Mouse (Mus musculus): ENCODE results near the gene Casc3.
A peak's percentile ranks its signal among the peaks of the same experiment; 100 is the strongest.

Casc3 gene

GRCm38 (mm10) chr11:98804605-98805004, at the start of gene Casc3:
Gene Casc3 (plus strand): TSS chr11:98804905.
- DNase-seq: no peak

- no peak for DNase-seq
Measured at GRCm38 (mm10) chr11:98755726-98756380, 48.9 kb upstream of the Casc3 start.

DNA sequence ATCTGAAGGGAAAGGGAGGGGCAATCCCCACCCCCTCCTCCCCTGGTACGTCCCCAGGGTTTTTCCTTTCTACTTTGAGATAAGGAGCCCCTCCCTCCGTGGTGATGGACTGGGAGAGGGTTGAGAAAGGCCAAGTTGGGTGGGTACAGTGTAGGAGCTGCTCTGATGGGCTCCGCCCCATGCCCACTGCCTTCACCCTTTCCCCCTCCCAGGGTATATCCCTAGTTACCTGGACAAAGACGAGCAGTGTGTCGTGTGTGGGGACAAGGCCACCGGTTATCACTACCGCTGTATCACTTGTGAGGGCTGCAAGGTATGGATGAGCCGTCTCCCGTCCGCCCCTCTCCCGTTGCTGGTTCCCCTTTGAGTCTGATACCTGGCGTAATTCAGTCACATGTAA, 48.0 kb upstream of the Casc3 start:
- DNase-seq: no peak

DNA sequence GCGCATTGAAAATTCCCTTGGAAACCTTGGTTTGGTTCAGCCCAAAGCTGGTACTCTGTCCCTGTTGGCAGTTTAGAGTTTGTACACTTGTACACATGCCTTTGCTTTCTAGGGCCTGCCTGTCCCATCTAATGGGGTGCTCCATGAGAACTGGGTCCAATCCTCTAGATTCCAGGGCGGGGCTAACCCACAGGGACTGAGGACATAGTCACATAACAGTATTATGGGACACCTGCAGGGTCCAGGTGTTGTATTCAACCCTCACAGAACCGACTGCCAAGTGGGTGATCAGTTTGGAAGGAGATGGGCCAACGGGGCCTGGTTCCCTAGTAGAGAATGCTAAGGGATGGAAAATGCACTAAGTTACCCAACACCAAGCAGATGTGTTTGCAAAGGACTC, 42.8 kb upstream of the Casc3 start:
- no peak for DNase-seq

- DNase-seq: no peak
Measured at GRCm38 (mm10) chr11:98762756-98763501, 41.8 kb upstream of the Casc3 start.

GRCm38 (mm10) chr11:98763502-98763861, 41.2 kb upstream of the Casc3 start:
- DNase-seq: no peak

DNA sequence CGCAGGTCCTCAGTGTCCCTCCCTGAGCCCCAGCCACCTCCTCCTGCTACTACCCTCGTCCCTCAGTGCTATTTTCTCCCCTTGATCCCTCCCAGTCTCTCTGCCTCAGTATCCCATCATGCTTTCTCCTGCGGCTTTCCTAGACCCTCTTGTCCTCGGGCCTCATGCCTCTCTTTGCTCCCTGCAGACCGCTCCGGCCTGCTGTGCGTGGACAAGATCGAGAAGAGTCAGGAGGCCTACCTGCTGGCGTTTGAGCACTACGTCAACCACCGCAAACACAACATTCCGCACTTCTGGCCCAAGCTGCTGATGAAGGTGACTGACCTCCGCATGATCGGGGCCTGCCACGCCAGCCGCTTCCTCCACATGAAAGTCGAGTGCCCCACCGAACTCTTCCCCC, 40.6 kb upstream of the Casc3 start:
- DNase-seq: no peak

GRCm38 (mm10) chr11:98764746-98765145, 40.0 kb upstream of the Casc3 start:
- no peak for DNase-seq

- DNase-seq: no peak
Measured at GRCm38 (mm10) chr11:98765421-98766309, 39.0 kb upstream of the Casc3 start.

DNA sequence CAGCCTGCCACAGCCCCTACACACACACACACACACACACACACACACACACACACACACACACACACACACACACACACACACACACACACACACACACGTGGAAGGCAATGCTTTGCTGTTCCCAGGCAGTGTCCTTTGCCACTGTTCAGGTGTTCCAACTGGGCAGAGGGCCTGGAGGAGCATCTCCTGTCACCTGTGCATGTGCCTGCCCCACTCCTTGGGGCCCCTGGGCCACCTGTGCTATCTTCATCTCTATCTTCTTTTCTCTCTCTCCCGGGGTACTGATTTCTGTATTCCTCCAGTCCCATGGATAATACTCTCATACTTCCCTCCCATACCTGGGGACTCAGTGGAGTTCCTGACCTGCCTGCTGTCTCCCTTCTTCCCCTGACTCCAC, 38.4 kb upstream of the Casc3 start:
- DNase-seq: no peak

GRCm38 (mm10) chr11:98766816-98767215, 37.9 kb upstream of the Casc3 start:
- DNase-seq: no peak

DNA sequence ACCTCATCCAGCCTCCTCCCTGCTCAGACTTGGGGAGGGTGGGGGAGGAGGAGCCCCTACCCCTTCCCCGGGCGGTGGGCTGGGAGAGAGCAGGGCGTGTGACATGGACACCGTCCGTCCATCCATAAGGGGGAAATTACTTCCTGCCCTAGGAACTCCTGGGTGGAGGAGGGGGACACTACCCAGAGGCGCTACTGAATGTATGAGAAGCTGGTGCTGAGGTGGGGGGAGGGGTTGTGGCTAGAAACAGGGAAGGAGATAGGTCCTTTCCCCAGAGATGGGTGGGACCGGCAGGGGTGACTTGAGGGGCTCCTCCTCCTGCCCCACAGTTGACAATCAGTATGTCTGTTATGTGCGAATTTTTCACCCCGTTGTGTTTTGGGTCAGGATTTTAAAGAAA, 37.4 kb upstream of the Casc3 start:
- peak in 1 of 2 experiments; percentile 42 for DNase-seq

DNA sequence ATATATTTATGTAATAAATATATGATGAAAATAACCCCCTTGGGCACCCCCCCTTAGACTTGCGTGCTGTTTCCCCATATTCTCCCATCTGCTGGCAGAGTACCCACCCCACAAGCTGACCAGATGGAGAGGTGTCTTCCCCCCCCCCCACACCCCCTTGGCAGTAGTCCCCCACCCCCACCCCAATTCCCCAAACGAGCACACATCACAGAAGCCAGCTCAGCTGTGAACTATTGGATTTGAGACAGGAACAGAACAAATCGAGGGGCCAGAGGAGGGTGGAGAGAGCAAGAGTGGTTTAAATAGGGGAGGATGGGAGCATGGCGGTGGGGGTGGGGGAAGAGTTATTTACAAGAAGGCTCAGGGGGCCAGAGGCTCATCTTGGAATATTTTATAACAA, 37.0 kb upstream of the Casc3 start:
- no peak for DNase-seq

DNA sequence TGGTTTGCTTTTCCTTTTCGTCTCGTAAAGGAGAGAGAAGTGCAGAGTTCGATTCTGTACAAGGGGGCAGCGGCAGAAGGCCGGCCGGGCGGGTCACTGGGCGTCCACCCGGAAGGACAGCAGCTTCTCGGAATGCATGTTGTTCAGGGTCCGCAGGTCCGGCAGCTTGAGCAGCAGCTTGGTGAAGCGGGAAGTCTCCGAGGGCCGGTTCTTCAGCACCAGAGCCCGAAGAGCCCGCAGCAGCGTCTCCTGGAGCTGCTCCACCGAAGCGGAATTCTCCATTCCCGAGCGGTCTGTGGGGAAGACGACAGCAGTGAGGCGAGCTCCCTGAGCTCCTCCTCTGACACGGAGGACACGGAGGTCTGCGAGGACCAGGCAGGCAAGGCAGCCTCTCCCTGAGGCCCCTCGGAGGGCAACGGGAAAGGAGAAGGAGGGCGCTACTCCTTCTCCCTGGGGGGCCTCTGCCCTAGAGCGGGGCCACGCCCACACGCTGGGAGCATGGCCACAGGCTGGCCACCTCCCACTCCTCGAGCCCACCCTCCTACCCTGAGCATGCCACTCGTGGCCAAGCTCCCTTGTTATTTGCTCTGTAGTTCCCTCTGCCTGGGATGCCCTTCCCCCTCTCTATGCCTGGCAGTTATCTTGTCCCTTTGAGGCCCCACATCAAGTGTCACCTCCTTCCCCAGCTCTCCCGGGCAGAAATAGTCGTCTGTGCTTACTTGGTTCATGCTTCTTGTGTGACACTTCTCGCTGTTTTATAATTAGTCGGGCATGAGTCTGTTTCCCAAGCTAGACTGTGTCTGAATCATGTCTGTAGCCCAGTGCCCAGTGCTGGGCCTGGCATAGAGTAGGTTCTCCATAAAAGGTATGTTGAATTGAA, 36.3 kb upstream of the Casc3 start:
- DNase-seq: no peak

DNA sequence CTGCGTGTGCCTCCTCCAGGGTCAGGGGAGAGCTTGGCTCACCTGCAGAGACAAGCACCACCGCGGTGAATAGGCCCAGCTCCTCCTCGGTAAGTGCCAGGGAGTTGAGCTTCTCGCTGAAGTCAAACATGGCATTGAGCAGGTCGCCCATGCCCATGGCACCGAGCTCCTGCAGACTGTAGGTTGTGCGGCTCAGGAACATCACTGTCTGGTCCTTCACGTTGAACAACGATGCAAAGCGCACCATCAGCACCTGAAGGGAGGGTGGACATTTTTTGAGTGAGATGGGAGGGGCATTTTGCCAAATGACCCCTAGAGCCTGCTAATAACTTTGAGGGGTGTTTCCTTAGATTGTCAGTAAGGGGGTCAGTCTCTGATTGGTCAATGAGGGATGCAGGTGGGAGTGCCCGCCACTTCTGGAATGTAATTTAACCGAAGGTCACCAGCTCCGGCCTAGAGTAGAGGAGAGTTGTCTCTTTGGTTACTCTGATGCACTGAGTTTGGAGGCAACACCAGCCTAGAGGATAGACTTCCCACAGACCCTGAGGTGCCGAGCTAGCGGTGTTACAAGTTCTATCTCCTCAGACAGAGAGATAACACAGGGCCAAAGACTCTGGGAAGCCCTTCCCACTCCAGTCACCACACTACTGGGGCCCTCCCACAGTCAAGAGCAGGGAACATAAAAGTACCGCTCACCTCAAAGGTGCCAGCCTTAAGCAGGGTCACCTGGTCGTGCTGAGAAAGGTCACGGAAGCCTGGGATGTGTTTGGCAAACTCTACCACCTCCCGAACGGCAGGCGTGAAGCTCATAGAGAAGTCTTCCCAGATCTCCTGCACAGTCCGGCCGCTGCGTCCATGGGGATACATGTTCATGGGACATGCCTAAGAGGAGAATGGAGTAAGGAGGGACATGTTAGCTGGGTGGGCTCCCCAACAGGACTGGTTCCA, 35.4 kb upstream of the Casc3 start:
- no peak for DNase-seq

- DNase-seq: peak; percentile 52 to 55
Measured at GRCm38 (mm10) chr11:98770096-98770975, 34.4 kb upstream of the Casc3 start.

DNA sequence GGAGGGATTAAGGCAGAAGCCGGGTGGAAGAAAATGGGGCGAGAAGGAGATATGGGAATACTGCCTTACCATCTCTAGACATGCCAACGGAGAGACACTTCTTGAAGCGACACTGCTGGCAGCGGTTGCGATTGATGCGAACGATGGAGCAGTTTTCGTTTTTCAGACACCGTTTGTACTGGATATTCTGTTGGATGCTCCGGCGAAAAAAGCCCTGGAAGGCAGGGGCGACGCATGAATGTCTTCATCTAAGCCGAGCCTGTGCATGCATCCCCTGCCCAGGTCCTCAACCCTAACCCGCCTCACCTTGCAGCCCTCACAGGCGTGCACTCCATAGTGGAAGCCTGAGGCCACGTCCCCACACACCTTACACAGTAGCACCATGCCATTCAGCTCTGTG, 33.6 kb upstream of the Casc3 start:
- no peak for DNase-seq

GRCm38 (mm10) chr11:98771844-98772525, 32.7 kb upstream of the Casc3 start:
- DNase-seq: no peak

DNA sequence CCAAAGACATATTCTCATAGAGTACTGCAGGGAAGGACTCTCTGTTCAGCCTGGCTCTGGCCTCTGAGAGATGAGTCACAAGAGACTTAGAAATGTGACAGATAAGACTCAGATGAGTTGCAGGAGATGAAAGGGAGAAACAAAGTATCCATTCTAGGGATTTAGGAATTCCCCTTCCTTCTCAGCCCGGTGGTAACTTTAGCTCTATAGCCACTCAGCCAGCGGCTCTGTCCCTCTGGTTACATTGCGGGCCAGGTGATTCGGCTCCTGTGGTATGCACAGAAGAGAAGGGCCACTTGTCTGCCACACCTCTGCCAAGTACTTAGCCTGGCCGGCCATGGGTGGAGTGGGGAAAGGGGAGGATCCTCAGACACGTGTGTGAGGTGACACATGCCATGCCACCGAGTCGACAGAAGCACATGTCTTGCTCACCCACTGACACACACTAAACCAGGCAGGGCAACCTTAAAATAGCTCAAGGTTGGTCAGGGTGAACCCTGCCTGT, 32.0 kb upstream of the Casc3 start:
- peak; percentile 57 to 59 for DNase-seq
